Mouse (Mus musculus) embryo, embryonic 11.5 days (tissue): ENCODE results near the gene Shf.

Experiments used
- DNase-seq: peaks from one replicate; pipeline ENCODE4 v3.0.0-alpha.2; 2012; ENCODE audit warnings: low read depth, low spot score

The Shf gene

GRCm38 (mm10) chr2:122302574-122303241 lies 66.3 kb downstream of the Shf start:
- peak; percentile 56 for DNase-seq

- DNase-seq, result no peak
These were observed 66.9 kb downstream of the Shf start for GRCm38 (mm10) chr2:122301921-122302573.

DNA sequence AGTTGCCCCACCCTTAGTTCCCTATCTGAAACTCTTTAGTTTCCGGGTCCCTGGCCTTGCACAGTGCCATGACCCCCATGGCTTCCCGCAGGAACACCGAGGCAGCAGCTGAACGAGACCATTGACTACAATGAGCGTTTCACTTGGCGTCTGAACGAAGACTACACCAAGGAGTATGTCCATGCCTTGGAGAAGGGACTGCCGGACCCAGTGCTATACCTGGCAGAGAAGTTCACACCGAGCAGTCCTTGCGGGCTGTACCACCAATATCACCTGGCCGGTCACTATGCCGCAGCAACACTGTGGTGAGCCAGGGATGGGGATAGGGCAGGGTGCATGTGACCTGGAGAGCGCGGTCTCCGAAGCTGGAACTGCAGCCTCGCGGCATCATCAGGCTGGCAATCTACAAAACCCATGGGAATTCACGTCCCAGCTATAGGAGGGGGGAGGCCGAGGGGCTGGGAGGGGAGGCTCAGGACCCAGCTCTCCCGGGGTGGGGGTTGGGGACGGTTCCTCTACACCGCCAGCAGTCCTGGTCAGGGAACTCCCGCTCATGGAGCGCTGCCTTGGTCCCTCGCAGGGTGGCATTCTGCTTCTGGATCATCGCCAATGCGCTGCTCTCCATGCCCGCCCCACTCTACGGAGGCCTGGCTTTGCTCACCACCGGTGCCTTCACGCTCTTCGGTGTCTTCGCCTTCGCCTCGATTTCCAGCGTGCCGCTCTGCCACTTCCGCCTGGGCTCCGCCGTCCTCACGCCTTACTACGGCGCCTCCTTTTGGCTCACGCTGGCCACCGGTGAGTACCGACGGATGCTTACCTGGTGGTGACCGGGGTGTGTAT lies 67.7 kb downstream of the Shf start:
- DNase-seq, result no peak

- DNase-seq, result no peak
These were observed 68.3 kb downstream of the Shf start for GRCm38 (mm10) chr2:122300656-122301020.

DNA sequence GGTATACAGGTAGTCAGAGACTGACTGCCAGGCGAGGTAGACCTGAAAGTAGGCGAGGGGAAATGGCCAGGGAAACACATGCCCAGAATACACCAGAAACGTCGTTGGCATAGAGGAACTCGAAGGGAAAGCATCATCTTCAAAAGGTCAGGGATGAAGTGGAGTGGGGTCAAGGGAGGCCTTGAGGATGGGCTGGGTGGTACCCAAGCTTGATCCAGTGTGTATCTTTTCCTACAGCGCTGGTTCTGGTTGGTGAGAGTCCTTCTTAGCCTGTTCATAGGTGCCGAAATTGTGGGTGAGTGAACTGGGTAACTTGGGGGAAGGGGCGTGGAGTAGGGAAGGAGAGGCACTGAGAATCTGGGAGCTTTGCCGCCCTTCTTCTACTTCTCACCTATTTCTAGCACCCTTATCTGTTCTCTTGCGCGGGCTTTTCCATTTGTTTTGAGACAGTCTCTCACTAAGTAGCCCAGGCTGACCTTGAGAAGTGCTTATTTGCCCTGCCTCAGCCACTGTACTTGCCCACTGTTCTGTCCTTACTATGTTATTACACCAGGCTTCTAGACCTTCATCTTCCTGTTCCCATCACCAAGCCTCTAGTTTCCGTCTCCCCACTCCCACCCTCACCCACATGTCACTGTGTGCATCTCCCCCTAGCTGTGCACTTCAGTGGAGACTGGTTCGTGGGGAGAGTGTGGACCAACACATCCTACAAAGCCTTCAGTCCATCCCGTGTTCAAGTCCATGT lies 68.9 kb downstream of the Shf start:
- no peak for DNase-seq
